ENCODE assay signal across 8 mouse cellular contexts in genomic region chr8:83995973-83996372, GRCm38 (mm10). TPM values are rescaled to one million over a fixed set of nuclear protein-coding genes. Genes with fewer than 3 reads are reported as not detected.
DNase-seq lines count a peak whose midpoint lies in the region; ATAC-seq and TF ChIP-seq lines count a peak whose summit lies in the region.

No protein-coding gene starts in this region.

- no peak for ATAC-seq in intestine, postnatal 0 days
- peak; percentile 17; the same call in 1 of the 2 replicates for ATAC-seq in neural tube, embryonic 15.5 days (ENCODE audit: low FRiP score)
- ATAC-seq in CD4-positive, CD25-positive, alpha-beta regulatory T cell, adult 4 months = no peak

- H3K27ac ChIP-seq in intestine, postnatal 0 days (ENCODE audit: low read depth, low read length) = no peak overlapping the region
- peak overlapping the region; percentile 96 for H3K27ac ChIP-seq in neural tube, embryonic 15.5 days (replicated peaks)

- H3K27me3 ChIP-seq in intestine, postnatal 0 days (replicated peaks; ENCODE audit: control insufficient read depth, insufficient read depth, low read length) = no peaks in the 10 kb centered on the region
- H3K27me3 ChIP-seq in neural tube, embryonic 15.5 days (replicated peaks) = peaks cover 7% of the 10 kb centered on the region

- 39% methylated on average over 12 of the region's 12 CpGs for WGBS in intestine, postnatal 0 days
- WGBS in neural tube, embryonic 15.5 days = 18% methylated on average over 12 of the region's 12 CpGs

- DNase-seq in adrenal gland, postnatal 10 days = peak; percentile 28
- no peak for DNase-seq in adrenal gland, adult 2 months
- peak; percentile 20 for DNase-seq in retina, postnatal 1 day
- DNase-seq in retina, embryonic 14.5 days (ENCODE audit: low spot score) = no peak
- DNase-seq in embryo, embryonic 11 days = no peak

- no peaks in the 10 kb centered on the region for H3K9me3 ChIP-seq in intestine, postnatal 0 days (ENCODE audit: control insufficient read depth)
- H3K9me3 ChIP-seq in neural tube, embryonic 15.5 days (replicated peaks) = no peaks in the 10 kb centered on the region

- H3K4me2 ChIP-seq in intestine, postnatal 0 days (replicated peaks; ENCODE audit: low read depth) = peak overlapping the region; percentile 93; the same call in 1 of the 2 replicates
- peak overlapping the region; percentile 91 for H3K4me2 ChIP-seq in neural tube, embryonic 15.5 days

- H3K36me3 ChIP-seq in intestine, postnatal 0 days (ENCODE audit: control insufficient read depth, insufficient read depth) = peaks cover 17% of the 10 kb centered on the region
- peaks cover 33% of the 10 kb centered on the region for H3K36me3 ChIP-seq in neural tube, embryonic 15.5 days

- no peaks in the 10 kb centered on the region; the same call in 1 of the 2 replicates for H3K4me1 ChIP-seq in intestine, postnatal 0 days (replicated peaks; ENCODE audit: control insufficient read depth, insufficient read depth, low read length)
- peaks cover 26% of the 10 kb centered on the region for H3K4me1 ChIP-seq in neural tube, embryonic 15.5 days

- H3K4me3 ChIP-seq in intestine, postnatal 0 days (ENCODE audit: low read depth, low read length) = peak overlapping the region; percentile 67; the same call in 1 of the 2 replicates
- H3K4me3 ChIP-seq in neural tube, embryonic 15.5 days (replicated peaks) = peak overlapping the region; percentile 74

- no peak for TF ChIP-seq CTCF in intestine, postnatal 0 days (IDR thresholded peaks at IDR 0.05; ENCODE audit: low read depth)

- no peak overlapping the region for H3K9ac ChIP-seq in intestine, postnatal 0 days (ENCODE audit: low read depth, low read length)
- H3K9ac ChIP-seq in neural tube, embryonic 15.5 days (replicated peaks) = no peak overlapping the region

RNA-seq across cellular contexts. Expression of gene Samd1, which starts 1.5 kb away (rescaled TPM):
- total RNA-seq in adrenal gland, postnatal 10 days (2021) = 10 to 100 TPM; 40.8 to 41.6 TPM
- total RNA-seq in adrenal gland, adult 2 months (2021) = 10 to 100 TPM; 27.1 to 45.3 TPM
- 32.1 and 37.6 TPM in 2 replicates for polyA plus RNA-seq in adrenal gland, adult 2 months (2012; rRNA removed)
- 3.5 and 4.5 TPM in 2 replicates for polyA plus RNA-seq in intestine, postnatal 0 days (2015; fragmentation: Nextera tagmentation; extraction: Ambion mirVana)
- 7.9 and 8.4 TPM in 2 replicates for polyA plus RNA-seq in neural tube, embryonic 15.5 days (2015; fragmentation: Nextera tagmentation; extraction: Ambion mirVana)
- 1 to 10 TPM; 5.9 to 6.3 TPM for polyA plus RNA-seq in CD4-positive, CD25-positive, alpha-beta regulatory T cell, adult 4 months (2017; shearing (Covaris generic))

RNA-seq across cellular contexts. Expression of gene 1700067K01Rik, which starts 5.3 kb away (rescaled TPM):
- total RNA-seq in adrenal gland, postnatal 10 days (2021) = under 1 TPM; 0.48 to 0.60 TPM
- under 1 TPM; 0.21 to 0.46 TPM for total RNA-seq in adrenal gland, adult 2 months (2021)
- polyA plus RNA-seq in adrenal gland, adult 2 months (2012; rRNA removed) = 0.13 and 0.66 TPM in 2 replicates
- 0.68 and 0.86 TPM in 2 replicates for polyA plus RNA-seq in intestine, postnatal 0 days (2015; fragmentation: Nextera tagmentation; extraction: Ambion mirVana)
- 0.82 and 1.2 TPM in 2 replicates for polyA plus RNA-seq in neural tube, embryonic 15.5 days (2015; fragmentation: Nextera tagmentation; extraction: Ambion mirVana)
- not detected for polyA plus RNA-seq in CD4-positive, CD25-positive, alpha-beta regulatory T cell, adult 4 months (2017; shearing (Covaris generic))

RNA-seq across cellular contexts. Expression of gene 2210011C24Rik, which starts 16.0 kb away (rescaled TPM):
- under 1 TPM in 1 of 2 experiments, not detected in 1; 0.24 TPM for total RNA-seq in adrenal gland, postnatal 10 days (2021)
- not detected for total RNA-seq in adrenal gland, adult 2 months (2021)
- polyA plus RNA-seq in adrenal gland, adult 2 months (2012; rRNA removed) = 0.19 and 0.87 TPM in 2 replicates
- polyA plus RNA-seq in intestine, postnatal 0 days (2015; fragmentation: Nextera tagmentation; extraction: Ambion mirVana) = 4.5 and 4.7 TPM in 2 replicates
- 0.69 and 1.6 TPM in 2 replicates for polyA plus RNA-seq in neural tube, embryonic 15.5 days (2015; fragmentation: Nextera tagmentation; extraction: Ambion mirVana)
- polyA plus RNA-seq in CD4-positive, CD25-positive, alpha-beta regulatory T cell, adult 4 months (2017; shearing (Covaris generic)) = not detected

RNA-seq across cellular contexts. Expression of gene Prkaca, which starts 23.2 kb away (rescaled TPM):
- total RNA-seq in adrenal gland, postnatal 10 days (2021) = 100 to 1,000 TPM; 253 to 325 TPM
- total RNA-seq in adrenal gland, adult 2 months (2021) = 100 to 1,000 TPM; 269 to 327 TPM
- 125 and 154 TPM in 2 replicates for polyA plus RNA-seq in adrenal gland, adult 2 months (2012; rRNA removed)
- 70.7 and 72.5 TPM in 2 replicates for polyA plus RNA-seq in intestine, postnatal 0 days (2015; fragmentation: Nextera tagmentation; extraction: Ambion mirVana)
- polyA plus RNA-seq in neural tube, embryonic 15.5 days (2015; fragmentation: Nextera tagmentation; extraction: Ambion mirVana) = 234 and 256 TPM in 2 replicates
- polyA plus RNA-seq in CD4-positive, CD25-positive, alpha-beta regulatory T cell, adult 4 months (2017; shearing (Covaris generic)) = 10 to 100 TPM in 1 of 2 experiments, 1 to 10 TPM in 1; 9.5 to 15.4 TPM

RNA-seq across cellular contexts. Expression of gene Palm3, which starts 25.3 kb away (rescaled TPM):
- under 1 TPM; 0.57 to 0.70 TPM for total RNA-seq in adrenal gland, postnatal 10 days (2021)
- total RNA-seq in adrenal gland, adult 2 months (2021) = 1 to 10 TPM in 1 of 2 experiments, under 1 TPM in 1; 0.26 to 2.5 TPM
- polyA plus RNA-seq in adrenal gland, adult 2 months (2012; rRNA removed) = 0.59 and 1.2 TPM in 2 replicates
- polyA plus RNA-seq in intestine, postnatal 0 days (2015; fragmentation: Nextera tagmentation; extraction: Ambion mirVana) = 0.30 and 0.39 TPM in 2 replicates
- 14.1 and 17.0 TPM in 2 replicates for polyA plus RNA-seq in neural tube, embryonic 15.5 days (2015; fragmentation: Nextera tagmentation; extraction: Ambion mirVana)
- polyA plus RNA-seq in CD4-positive, CD25-positive, alpha-beta regulatory T cell, adult 4 months (2017; shearing (Covaris generic)) = 1 to 10 TPM; 2.0 to 2.9 TPM

Comparison
In these comparisons a context has a peak if more than half of its experiments do, and no peak if none do; other contexts are left out.
1. DNase-seq: peak in adrenal gland, postnatal 10 days (single experiment) and retina, postnatal 1 day (single experiment); none in adrenal gland, adult 2 months (single experiment), retina, embryonic 14.5 days (single experiment) and embryo, embryonic 11 days (single experiment).